ENCODE assay signal across 14 mouse cellular contexts in genomic region chr4:86480891-86481290, GRCm38 (mm10).
A peak's percentile ranks its signal among the peaks of the same experiment; 100 is the strongest.
DNase-seq lines count a peak whose midpoint lies in the region; ATAC-seq and TF ChIP-seq lines count a peak whose summit lies in the region.
"Had no signal": no experiment of that assay in that cellular context is flagged by ENCODE, and none has a peak within 500 bp of the region (broad histone marks: within the 10 kb centered on the region; RNA-seq: fewer than 3 reads in every experiment).

No protein-coding gene starts in this region.

- peak; percentile 6 for TF ChIP-seq RAD21 in CH12.LX (IDR thresholded peaks at IDR 0.05; ENCODE audit: low read depth, low read length)

- no peaks in the 10 kb centered on the region for H3K36me3 ChIP-seq in CH12.LX (replicated peaks in 1 of 2; ENCODE audit: control insufficient read depth in 1 of 2, insufficient read depth in 1 of 2, low read length in 1 of 2)
- H3K36me3 ChIP-seq in hindbrain, embryonic 12.5 days = no peaks in the 10 kb centered on the region
- H3K36me3 ChIP-seq: liver, embryonic 13.5 days; neural tube, embryonic 13.5 days had no signal

- no peaks in the 10 kb centered on the region for H3K79me2 ChIP-seq in CH12.LX (replicated peaks; ENCODE audit: control insufficient read depth, extremely low read depth, insufficient read depth, poor library complexity, severe bottlenecking)

- no peak for TF ChIP-seq EP300 in CH12.LX (IDR thresholded peaks at IDR 0.05; ENCODE audit: low read length)

- in situ Hi-C loops in CH12.LX (cut with MboI; ENCODE audit: low pct_ligation_motif_present, low pct_unique_long_range_greater_than_20kb, low sequenced_read_pairs) = no loop called here

- no peaks in the 10 kb centered on the region for H3K4me1 ChIP-seq in CH12.LX (ENCODE audit: control insufficient read depth in 1 of 2, insufficient read depth in 2 of 2)
- no peaks in the 10 kb centered on the region for H3K4me1 ChIP-seq in hindbrain, embryonic 12.5 days
- H3K4me1 ChIP-seq: liver, embryonic 13.5 days; neural tube, embryonic 13.5 days had no signal

- no peaks in the 10 kb centered on the region for H3K9me3 ChIP-seq in CH12.LX (replicated peaks; ENCODE audit: low read length)
- no peaks in the 10 kb centered on the region for H3K9me3 ChIP-seq in hindbrain, embryonic 12.5 days (replicated peaks)
- H3K9me3 ChIP-seq: liver, embryonic 13.5 days; neural tube, embryonic 13.5 days had no signal

- H3K4me3 ChIP-seq in gastrocnemius, adult 2 months = no peak overlapping the region
- no peak overlapping the region for H3K4me3 ChIP-seq in CH12.LX (replicated peaks in 1 of 3; ENCODE audit: low read depth in 2 of 3, low read length in 2 of 3, poor library complexity in 1 of 3)
- H3K4me3 ChIP-seq in hindbrain, embryonic 12.5 days = no peak overlapping the region
- H3K4me3 ChIP-seq: liver, embryonic 13.5 days; neural tube, embryonic 13.5 days had no signal

- H3K27me3 ChIP-seq in CH12.LX (replicated peaks) = no peaks in the 10 kb centered on the region
- H3K27me3 ChIP-seq in hindbrain, embryonic 12.5 days = no peaks in the 10 kb centered on the region
- H3K27me3 ChIP-seq: liver, embryonic 13.5 days; neural tube, embryonic 13.5 days had no signal

- dilution Hi-C loops in CH12.LX (cut with MboI; ENCODE audit: extremely low pct_ligation_motif_present, extremely low pct_unique_long_range_greater_than_20kb, low sequenced_read_pairs) = no loop called here

- no peak for DNase-seq in gastrocnemius, adult 2 months
- no peak for DNase-seq in gastrocnemius, postnatal 4 days (ENCODE audit: low spot score in 2 of 2)
- peak; percentile 28 to 37 for DNase-seq in left cerebral cortex, postnatal 14 days (ENCODE audit: low spot score in 2 of 2)
- no peak for DNase-seq in left cerebral cortex, adult 8-10 months (ENCODE audit: low spot score in 2 of 2)
- no peak for DNase-seq in CH12.LX (ENCODE audit: extremely low read depth)
- DNase-seq in embryo, embryonic 10.5 days (ENCODE audit: low spot score) = peak; percentile 19
- DNase-seq in ovary, adult 18-20 months (ENCODE audit: low spot score) = no peak
- DNase-seq: adrenal gland, postnatal 25 days; cerebellum, adult 18-20 months; liver, embryonic 13.5 days; spleen, adult 18-20 months; thymus, adult 18-20 months had no signal

- no peak for TF ChIP-seq POLR2A in CH12.LX (IDR thresholded peaks at IDR 0.05; ENCODE audit: low read depth, low read length)

- ATAC-seq in hindbrain, embryonic 12.5 days (ENCODE audit: low FRiP score) = no peak

- no peak overlapping the region for H3K4me2 ChIP-seq in CH12.LX (ENCODE audit: insufficient read depth, low read depth, poor library complexity, severe bottlenecking)
- H3K4me2 ChIP-seq in hindbrain, embryonic 12.5 days (replicated peaks) = no peak overlapping the region
- H3K4me2 ChIP-seq: liver, embryonic 13.5 days; neural tube, embryonic 13.5 days had no signal

- 81% methylated on average over 3 of the region's 3 CpGs for WGBS in hindbrain, embryonic 12.5 days

- peak; percentile 48 for TF ChIP-seq CTCF in gastrocnemius, adult 2 months (IDR thresholded peaks at IDR 0.05)
- TF ChIP-seq CTCF in CH12.LX (conservative IDR thresholded peaks at IDR 0.05 in 1 of 2, IDR thresholded peaks at IDR 0.05 in 1 of 2; ENCODE audit: low read depth in 2 of 2, low read length in 2 of 2) = no peak

- H3K27ac ChIP-seq in gastrocnemius, adult 2 months = no peak overlapping the region
- no peak overlapping the region for H3K27ac ChIP-seq in CH12.LX (ENCODE audit: insufficient read depth, low read depth)
- no peak overlapping the region for H3K27ac ChIP-seq in hindbrain, embryonic 12.5 days
- H3K27ac ChIP-seq: liver, embryonic 13.5 days; neural tube, embryonic 13.5 days had no signal

- intact Hi-C loops in gastrocnemius, adult 2 months (cut with DNase I) = no loop called here
- intact Hi-C loops in left cerebral cortex, postnatal 14 days (cut with DNase I) = loop anchor here (10.0 kb wide), 1 partner anchor 646 kb away; no protein-coding TSS in a partner anchor

- H3K9ac ChIP-seq in CH12.LX (ENCODE audit: insufficient read depth, low read depth) = no peak overlapping the region
- H3K9ac ChIP-seq in hindbrain, embryonic 12.5 days = no peak overlapping the region
- H3K9ac ChIP-seq: liver, embryonic 13.5 days; neural tube, embryonic 13.5 days had no signal

TF ChIP-seq in CH12.LX, 34 proteins besides CTCF, POLR2A, EP300 and RAD21:
- TF ChIP-seq MAZ (IDR thresholded peaks at IDR 0.05; ENCODE audit: low read depth, low read length) = no peak
- no peak for TF ChIP-seq MEF2A (IDR thresholded peaks at IDR 0.05; ENCODE audit: borderline replicate concordance, low read depth, low read length)
- no peak for TF ChIP-seq KAT2A (IDR thresholded peaks at IDR 0.05; ENCODE audit: insufficient replicate concordance, low read length)

Comparison
In these comparisons a context has a peak if more than half of its experiments do, and no peak if none do; other contexts are left out.
1. DNase-seq: peak in left cerebral cortex, postnatal 14 days (2 of 2) and embryo, embryonic 10.5 days (single experiment); none in gastrocnemius, adult 2 months (single experiment), gastrocnemius, postnatal 4 days (0 of 2), left cerebral cortex, adult 8-10 months (0 of 2), CH12.LX (single experiment) and ovary, adult 18-20 months (single experiment).